Mouse (Mus musculus): ENCODE measurements around the gene Kcna7. TPM values are rescaled to one million over a fixed set of nuclear protein-coding genes. Genes with fewer than 3 reads are reported as not detected.

Kcna7 gene
- total and polyA plus RNA-seq, 2 experiments from 2014 or later, result 0.06 TPM; not detected in 1

DNA sequence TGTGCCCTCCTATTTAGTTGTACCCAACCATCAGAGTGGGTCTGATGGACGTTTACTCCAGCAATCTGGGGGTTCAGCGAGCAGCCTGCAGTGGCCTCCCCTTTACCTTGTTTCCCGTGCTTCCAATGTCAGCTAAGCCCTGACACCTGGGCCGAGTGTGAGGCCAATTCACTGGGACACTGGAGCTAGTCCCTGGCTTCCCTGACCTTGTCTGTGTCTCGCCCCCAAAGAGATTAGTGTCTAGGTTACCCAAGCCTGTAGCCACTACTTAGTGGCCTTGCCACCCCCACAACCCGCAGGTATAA is 15.1 kb downstream of the Kcna7 start, which contains the start of gene Lhb:
Gene Lhb, plus strand, starts transcription at position 206 of the 305 bp plus-strand sequence.
- TF ChIP-seq CTCF (IDR thresholded peaks at IDR 0.05), result no peak
- Histone ChIP-seq H3K9ac (replicated peaks; ENCODE audit: low read length, poor library complexity, severe bottlenecking) (no peak within 1 kb of the TSS), H3K4me3 (ENCODE audit: low read depth, low read length) (no peak within 1 kb of the TSS), H3K9me3 (ENCODE audit: low read length) (no peaks in the 10 kb centered on the region), H3K4me1 (ENCODE audit: insufficient read depth, low read length) (no peaks in the 10 kb centered on the region), H3K27ac (ENCODE audit: low read depth, low read length) (no peak within 1 kb of the TSS), H3K36me3 (ENCODE audit: insufficient read depth, low read length) (peaks cover 46% of the 10 kb centered on the region), H3K4me2 (ENCODE audit: low read depth, low read length, poor library complexity, severe bottlenecking) (no peak within 1 kb of the TSS), H3K27me3 (ENCODE audit: insufficient read depth, low read length) (peaks cover 44% of the 10 kb centered on the region)
- no peak for ATAC-seq (ENCODE audit: low FRiP score)
- no peak for DNase-seq (ENCODE audit: low spot score)
- 56% methylated on average over 6 of the region's 6 CpGs for WGBS

DNA sequence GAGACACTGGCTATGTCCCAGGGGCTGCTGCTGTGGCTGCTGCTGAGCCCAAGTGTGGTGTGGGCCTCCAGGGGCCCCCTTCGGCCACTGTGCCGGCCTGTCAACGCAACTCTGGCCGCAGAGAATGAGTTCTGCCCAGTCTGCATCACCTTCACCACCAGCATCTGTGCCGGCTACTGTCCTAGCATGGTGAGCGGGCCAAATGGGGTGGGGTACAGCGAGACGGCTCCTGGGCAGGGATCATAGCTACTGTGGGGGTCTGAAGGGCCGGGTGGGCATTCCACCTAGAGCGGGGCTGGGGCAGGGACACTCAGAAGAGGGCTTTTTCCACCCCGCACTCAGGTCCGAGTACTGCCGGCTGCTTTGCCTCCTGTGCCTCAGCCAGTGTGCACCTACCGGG is 15.7 kb downstream of the Kcna7 start:
- 94% methylated on average over 14 of the region's 14 CpGs for WGBS
- peaks cover 38% of the 10 kb centered on the region for H3K27me3 ChIP-seq (ENCODE audit: insufficient read depth, low read length)

DNA sequence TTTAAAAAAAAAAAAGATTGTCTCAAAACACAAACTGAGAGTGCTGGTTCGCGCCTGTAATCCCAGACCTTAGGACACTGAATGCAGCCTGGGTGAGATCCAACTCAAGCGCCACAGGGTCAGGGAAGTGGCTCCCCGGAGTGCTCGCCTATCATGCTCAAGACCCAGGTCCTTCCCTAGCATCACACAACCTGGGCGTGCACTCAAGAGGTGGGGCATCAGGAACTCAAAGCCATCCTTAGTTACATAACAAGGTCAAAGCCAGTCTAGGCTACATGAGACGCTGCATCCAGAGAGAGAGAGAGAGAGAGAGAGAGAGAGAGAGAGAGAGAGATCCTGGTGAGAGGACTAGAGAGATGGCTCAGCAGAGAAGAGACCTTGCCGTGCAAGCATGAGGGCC is 21.1 kb downstream of the Kcna7 start:
- H3K36me3 ChIP-seq (ENCODE audit: insufficient read depth, low read length), result peaks cover 86% of the 10 kb centered on the region
- no peak overlapping the region for H3K4me3 ChIP-seq (ENCODE audit: low read depth, low read length)
- WGBS, result 93% methylated on average over 8 of the region's 8 CpGs
- ATAC-seq (ENCODE audit: low FRiP score) (no peak), DNase-seq (ENCODE audit: low spot score) (no peak)
- no peak overlapping the region for H3K9ac ChIP-seq (replicated peaks; ENCODE audit: low read length, poor library complexity, severe bottlenecking)
- H3K4me2 ChIP-seq (ENCODE audit: low read depth, low read length, poor library complexity, severe bottlenecking), result no peak overlapping the region
- TF ChIP-seq CTCF (IDR thresholded peaks at IDR 0.05), result no peak
- no peaks in the 10 kb centered on the region for H3K4me1 ChIP-seq (ENCODE audit: insufficient read depth, low read length)
- H3K27me3 ChIP-seq (ENCODE audit: insufficient read depth, low read length), result no peaks in the 10 kb centered on the region
- no peaks in the 10 kb centered on the region for H3K9me3 ChIP-seq (ENCODE audit: low read length)
- H3K27ac ChIP-seq (ENCODE audit: low read depth, low read length), result no peak overlapping the region

More for the DNA sequence above, 15.7 kb downstream of the Kcna7 start:
- Histone ChIP-seq H3K4me3 (ENCODE audit: low read depth, low read length) (no peak overlapping the region), H3K9me3 (ENCODE audit: low read length) (no peaks in the 10 kb centered on the region), H3K27ac (ENCODE audit: low read depth, low read length) (no peak overlapping the region), H3K36me3 (ENCODE audit: insufficient read depth, low read length) (peaks cover 49% of the 10 kb centered on the region), H3K4me1 (ENCODE audit: insufficient read depth, low read length) (no peaks in the 10 kb centered on the region), H3K4me2 (ENCODE audit: low read depth, low read length, poor library complexity, severe bottlenecking) (no peak overlapping the region), H3K9ac (replicated peaks; ENCODE audit: low read length, poor library complexity, severe bottlenecking) (no peak overlapping the region)
- no peak for DNase-seq (ENCODE audit: low spot score)
- no peak for TF ChIP-seq CTCF (IDR thresholded peaks at IDR 0.05)
- ATAC-seq (ENCODE audit: low FRiP score), result no peak

- Histone ChIP-seq H3K9ac (replicated peaks; ENCODE audit: low read length, poor library complexity, severe bottlenecking) (peak overlapping the region; percentile 66), H3K4me3 (ENCODE audit: low read depth, low read length) (peak overlapping the region; percentile 67), H3K4me1 (ENCODE audit: insufficient read depth, low read length) (peaks cover 15% of the 10 kb centered on the region; the same call in 1 of the 2 replicates), H3K36me3 (ENCODE audit: insufficient read depth, low read length) (peaks cover 28% of the 10 kb centered on the region), H3K4me2 (ENCODE audit: low read depth, low read length, poor library complexity, severe bottlenecking) (peak overlapping the region; percentile 95), H3K27me3 (ENCODE audit: insufficient read depth, low read length) (no peaks in the 10 kb centered on the region), H3K27ac (ENCODE audit: low read depth, low read length) (peak overlapping the region; percentile 65), H3K9me3 (ENCODE audit: low read length) (no peaks in the 10 kb centered on the region)
- WGBS, result under 1% methylated on average over 7 of the region's 7 CpGs
- TF ChIP-seq CTCF (IDR thresholded peaks at IDR 0.05), result no peak
- no peak for ATAC-seq (ENCODE audit: low FRiP score)
- no peak for DNase-seq (ENCODE audit: low spot score)
These were observed 28.4 kb downstream of the Kcna7 start for GRCm38 (mm10) chr7:45433835-45434202.

DNA sequence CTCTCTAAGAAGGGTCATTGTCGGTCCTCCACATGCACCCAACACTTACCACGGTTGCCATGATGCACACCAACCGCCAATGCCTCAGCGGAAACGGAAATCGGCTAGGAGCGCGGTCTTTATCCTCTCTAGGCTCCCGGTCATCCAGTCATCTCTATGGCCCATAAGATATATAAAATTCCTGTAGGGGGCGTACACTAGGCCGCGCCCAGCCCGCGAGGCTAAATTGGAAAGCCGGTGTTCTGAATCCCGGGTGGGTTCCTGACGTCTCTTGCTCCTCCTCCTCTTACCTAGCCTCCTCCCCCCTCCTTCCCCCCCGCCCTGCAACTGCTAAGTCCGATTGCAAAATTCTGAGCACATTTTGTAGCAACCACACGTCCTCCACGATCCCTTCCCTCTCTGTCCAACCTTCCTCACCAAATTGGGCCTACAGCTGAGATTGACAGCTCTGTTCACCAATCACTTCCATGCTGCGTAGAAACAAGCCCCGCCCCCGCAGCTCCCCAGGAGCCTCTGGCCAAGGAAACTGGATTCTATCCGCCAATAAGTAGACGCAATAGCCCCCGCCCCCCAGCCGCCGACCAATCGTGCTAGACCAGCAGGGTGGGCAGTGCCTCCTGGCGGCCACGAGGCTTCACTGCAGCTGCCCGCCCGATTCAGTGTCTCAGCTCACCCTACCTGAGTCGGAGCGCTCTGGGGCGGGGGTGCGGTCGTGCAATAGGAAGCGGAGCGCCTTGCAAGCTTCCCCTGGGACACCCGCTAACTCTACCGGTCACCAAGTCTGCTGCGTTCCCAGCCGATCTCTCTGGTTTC is 29.0 kb downstream of the Kcna7 start, which contains the start of gene Gys1:
Gene Gys1, plus strand, starts transcription at position 642 of the 813 bp plus-strand sequence.
- Histone ChIP-seq H3K4me2 (ENCODE audit: low read depth, low read length, poor library complexity, severe bottlenecking) (peak within 1 kb of the TSS; percentile 95), H3K27ac (ENCODE audit: low read depth, low read length) (peak within 1 kb of the TSS; percentile 65), H3K4me1 (ENCODE audit: insufficient read depth, low read length) (peaks cover 15% of the 10 kb centered on the region; the same call in 1 of the 2 replicates), H3K36me3 (ENCODE audit: insufficient read depth, low read length) (peaks cover 22% of the 10 kb centered on the region), H3K9me3 (ENCODE audit: low read length) (no peaks in the 10 kb centered on the region), H3K27me3 (ENCODE audit: insufficient read depth, low read length) (no peaks in the 10 kb centered on the region), H3K9ac (replicated peaks; ENCODE audit: low read length, poor library complexity, severe bottlenecking) (peak within 1 kb of the TSS; percentile 66), H3K4me3 (ENCODE audit: low read depth, low read length) (peak within 1 kb of the TSS; percentile 67)
- TF ChIP-seq CTCF (IDR thresholded peaks at IDR 0.05), result peak; percentile 98
- DNase-seq (ENCODE audit: low spot score) (peak; percentile 100), ATAC-seq (ENCODE audit: low FRiP score) (peak; percentile 96)
- under 1% methylated on average over 45 of the region's 45 CpGs for WGBS

DNA sequence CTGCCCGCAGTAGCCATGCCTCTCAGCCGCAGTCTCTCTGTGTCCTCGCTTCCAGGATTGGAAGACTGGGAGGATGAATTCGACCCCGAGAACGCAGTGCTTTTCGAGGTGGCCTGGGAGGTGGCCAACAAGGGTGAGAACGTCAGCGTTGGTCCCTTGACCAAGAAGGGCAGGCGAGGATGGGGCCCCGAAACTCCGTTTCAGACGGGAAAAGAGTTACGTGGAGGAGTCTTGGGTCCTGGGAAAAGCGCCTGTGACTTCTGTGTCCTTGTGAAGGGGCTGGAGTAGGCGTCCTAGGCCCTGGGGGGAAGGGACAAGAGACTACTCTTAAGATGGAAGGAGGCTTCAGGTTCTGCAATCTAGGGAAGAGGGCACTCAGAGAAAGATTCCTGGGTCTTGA is 29.6 kb downstream of the Kcna7 start:
- H3K4me2 ChIP-seq (ENCODE audit: low read depth, low read length, poor library complexity, severe bottlenecking), result peak overlapping the region; percentile 88
- TF ChIP-seq CTCF (IDR thresholded peaks at IDR 0.05), result no peak
- peak overlapping the region; percentile 55 for H3K27ac ChIP-seq (ENCODE audit: low read depth, low read length)
- 2% methylated on average over 16 of the region's 16 CpGs for WGBS
- H3K9ac ChIP-seq (replicated peaks; ENCODE audit: low read length, poor library complexity, severe bottlenecking), result peak overlapping the region; percentile 50
- H3K36me3 ChIP-seq (ENCODE audit: insufficient read depth, low read length), result peaks cover 18% of the 10 kb centered on the region
- H3K4me3 ChIP-seq (ENCODE audit: low read depth, low read length), result peak overlapping the region; percentile 67
- no peaks in the 10 kb centered on the region for H3K27me3 ChIP-seq (ENCODE audit: insufficient read depth, low read length)
- peaks cover 15% of the 10 kb centered on the region; the same call in 1 of the 2 replicates for H3K4me1 ChIP-seq (ENCODE audit: insufficient read depth, low read length)
- ATAC-seq (ENCODE audit: low FRiP score) (no peak), DNase-seq (ENCODE audit: low spot score) (peak; percentile 31)
- H3K9me3 ChIP-seq (ENCODE audit: low read length), result no peaks in the 10 kb centered on the region

Measured in midbrain, postnatal 0 days (tissue).